Mouse (Mus musculus): ENCODE data around the gene 2410004B18Rik.

DNA sequence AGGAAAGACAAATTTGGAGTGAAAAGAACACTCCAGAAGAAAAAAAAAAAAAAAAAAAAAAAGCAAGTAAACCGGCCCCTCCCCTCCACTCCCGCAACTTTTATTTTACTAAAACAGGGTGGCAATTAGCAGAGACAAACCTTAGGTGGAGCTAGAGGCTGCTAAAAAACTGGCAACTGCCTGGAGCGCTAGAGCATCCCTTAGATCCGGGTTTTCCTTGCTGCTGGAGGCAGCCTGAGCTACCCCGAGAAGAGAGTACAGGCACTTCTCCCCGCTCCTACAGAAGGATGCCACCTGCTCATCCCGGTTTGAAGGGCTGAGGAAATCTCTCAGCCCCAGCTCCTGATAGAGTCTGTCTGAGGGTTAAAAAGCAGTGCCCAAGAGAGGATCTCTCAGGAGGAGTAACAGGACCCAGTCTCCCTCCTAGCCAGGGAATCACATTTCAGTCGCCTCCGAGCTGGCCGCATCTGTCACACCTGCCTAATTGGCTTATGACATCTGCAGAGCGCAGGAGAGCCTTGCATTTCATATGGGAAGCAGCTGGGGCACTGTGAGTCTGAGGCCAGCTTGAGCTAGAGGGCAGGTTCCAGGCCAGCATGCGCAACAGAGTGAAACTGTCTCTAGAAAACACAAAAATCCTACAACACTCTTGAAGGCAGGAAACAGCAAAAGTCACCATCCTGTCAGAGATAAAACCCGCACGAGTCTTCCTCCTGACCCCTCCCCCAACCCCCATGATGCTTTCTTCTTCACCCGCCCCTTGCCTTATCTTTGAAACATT, 12.4 kb downstream of the 2410004B18Rik start:
- TF ChIP-seq POLR2A (IDR thresholded peaks at IDR 0.05; ENCODE audit: extremely low read depth, insufficient read depth, low read length) (no peak), CTCF (IDR thresholded peaks at IDR 0.05; ENCODE audit: low read depth, low read length) (peak; percentile 62)
